Mouse (Mus musculus): Measurements from ENCODE around the gene Cd248.

Gene Cd248

GRCm38 (mm10) chr19:5093481-5094242, 25.8 kb downstream of the Cd248 start:
- in situ Hi-C loops (cut with MboI; ENCODE audit: low pct_unique_long_range_greater_than_20kb in 1 of 2, low sequenced_read_pairs in 2 of 2, unreplicated experiment in 1 of 2) = loop anchor here in 1 of 2 experiments (10.0 kb wide), 1 partner anchor 51 kb away; no protein-coding TSS in a partner anchor

DNA sequence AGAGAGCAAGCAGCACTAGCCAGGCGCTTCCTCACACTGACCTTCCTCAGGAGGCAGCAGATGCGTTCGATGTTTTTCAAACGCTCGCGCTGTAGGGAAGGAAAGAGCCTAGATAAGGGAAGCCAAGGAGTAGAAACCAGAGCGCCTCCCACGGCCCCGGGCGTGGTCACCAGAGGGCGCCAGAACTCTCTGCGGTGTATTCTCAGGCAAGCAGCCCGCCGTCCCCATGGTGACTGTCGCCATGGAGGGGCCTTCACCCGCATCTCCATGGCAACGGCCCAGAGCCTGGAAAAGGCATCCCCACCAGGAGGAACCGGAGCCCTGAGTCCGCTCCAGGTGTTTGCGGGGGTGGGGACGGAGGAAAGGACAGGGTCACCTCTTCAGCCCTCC, 26.4 kb downstream of the Cd248 start:
- in situ Hi-C loops (cut with MboI; ENCODE audit: low pct_unique_long_range_greater_than_20kb in 1 of 2, low sequenced_read_pairs in 2 of 2, unreplicated experiment in 1 of 2) = loop anchor here in 1 of 2 experiments (10.0 kb wide), 1 partner anchor 51 kb away; no protein-coding TSS in a partner anchor

GRCm38 (mm10) chr19:5094746-5095417, 27.0 kb downstream of the Cd248 start:
- in situ Hi-C loops (cut with MboI; ENCODE audit: low pct_unique_long_range_greater_than_20kb in 1 of 2, low sequenced_read_pairs in 2 of 2, unreplicated experiment in 1 of 2) = loop anchor here in 1 of 2 experiments (10.0 kb wide), 1 partner anchor 50 kb away; no protein-coding TSS in a partner anchor

DNA sequence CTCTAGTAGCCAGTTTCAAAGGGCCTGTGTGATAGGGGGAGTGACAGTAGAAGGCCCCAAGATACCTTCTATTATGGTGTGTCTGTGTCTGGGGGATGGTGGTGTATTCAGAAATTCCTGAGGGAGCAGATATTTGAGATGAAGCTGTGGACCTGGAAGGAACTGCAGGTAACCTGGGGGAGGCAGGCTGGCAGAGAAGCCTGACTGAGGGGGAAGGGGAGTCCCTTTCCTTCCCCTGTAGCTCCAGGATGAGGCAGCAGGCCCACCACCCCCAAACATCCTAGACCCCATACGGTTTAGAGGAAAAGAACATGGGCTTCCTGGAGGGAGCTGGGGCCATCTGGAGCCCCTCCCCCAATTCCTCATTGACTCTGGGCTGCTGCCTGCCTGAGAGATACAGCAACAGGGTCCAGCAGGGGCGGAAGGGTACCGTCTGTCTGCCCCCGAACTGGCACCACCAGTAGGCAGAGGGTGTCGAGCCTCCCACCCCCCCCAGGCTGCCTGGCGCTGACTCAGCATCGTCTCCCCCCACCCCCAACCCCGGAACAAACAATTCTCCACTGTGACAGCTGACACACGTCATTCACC, 28.1 kb downstream of the Cd248 start:
- in situ Hi-C loops (cut with MboI; ENCODE audit: low pct_unique_long_range_greater_than_20kb in 1 of 2, low sequenced_read_pairs in 2 of 2, unreplicated experiment in 1 of 2) = loop anchor here in 1 of 2 experiments (10.0 kb wide), 1 partner anchor 49 kb away; no protein-coding TSS in a partner anchor

GRCm38 (mm10) chr19:5097521-5098362, 29.9 kb downstream of the Cd248 start:
- in situ Hi-C loops (cut with MboI; ENCODE audit: low pct_unique_long_range_greater_than_20kb in 1 of 2, low sequenced_read_pairs in 2 of 2, unreplicated experiment in 1 of 2) = loop anchor here in 1 of 2 experiments (10.0 kb wide), 1 partner anchor 47 kb away; no protein-coding TSS in a partner anchor

DNA sequence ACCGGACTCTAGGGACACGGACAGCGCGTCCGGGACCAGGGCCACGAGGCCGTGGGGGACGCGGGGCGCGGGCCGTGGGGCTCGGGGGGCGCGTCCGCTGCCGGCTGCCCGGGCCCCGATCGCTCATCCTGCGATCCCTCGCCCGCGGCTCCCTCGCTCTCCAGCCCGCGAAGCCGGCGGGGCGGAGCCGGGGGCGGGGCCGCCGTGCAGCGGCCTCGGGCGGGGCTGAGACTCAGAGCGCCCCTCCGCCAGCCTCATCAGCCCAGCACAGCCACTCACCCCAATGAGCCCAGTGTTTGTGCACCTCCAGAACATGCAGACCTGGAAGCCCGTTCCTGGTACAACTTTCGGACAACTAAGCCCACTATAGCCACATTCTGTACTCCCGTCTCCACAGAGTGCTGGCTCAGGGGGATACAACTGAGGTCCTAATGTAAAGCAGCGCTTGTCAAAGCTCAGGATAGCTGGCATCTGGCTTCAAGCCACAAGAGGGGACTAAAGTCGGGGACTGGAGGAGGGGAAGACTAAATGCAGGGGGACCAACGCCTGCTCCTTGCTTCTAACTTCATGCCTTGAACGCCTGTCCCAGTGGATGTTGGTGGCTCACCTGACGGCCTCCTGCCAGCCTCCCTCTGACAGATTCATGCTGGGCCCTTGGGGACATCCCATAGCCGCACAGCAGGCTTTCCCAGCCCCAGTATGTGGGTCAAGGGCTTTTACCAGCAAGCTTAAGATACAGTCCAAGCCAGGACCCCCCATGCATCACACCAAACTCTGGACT, 30.7 kb downstream of the Cd248 start, which contains the start of gene Cnih2:
TSS of gene Cnih2 (minus strand) at position 159 of the 781 bp plus-strand sequence.
- in situ Hi-C loops (cut with MboI; ENCODE audit: low pct_unique_long_range_greater_than_20kb in 1 of 2, low sequenced_read_pairs in 2 of 2, unreplicated experiment in 1 of 2) = loop anchor here in 1 of 2 experiments (10.0 kb wide), 1 partner anchor 46 kb away; no protein-coding TSS in a partner anchor

DNA sequence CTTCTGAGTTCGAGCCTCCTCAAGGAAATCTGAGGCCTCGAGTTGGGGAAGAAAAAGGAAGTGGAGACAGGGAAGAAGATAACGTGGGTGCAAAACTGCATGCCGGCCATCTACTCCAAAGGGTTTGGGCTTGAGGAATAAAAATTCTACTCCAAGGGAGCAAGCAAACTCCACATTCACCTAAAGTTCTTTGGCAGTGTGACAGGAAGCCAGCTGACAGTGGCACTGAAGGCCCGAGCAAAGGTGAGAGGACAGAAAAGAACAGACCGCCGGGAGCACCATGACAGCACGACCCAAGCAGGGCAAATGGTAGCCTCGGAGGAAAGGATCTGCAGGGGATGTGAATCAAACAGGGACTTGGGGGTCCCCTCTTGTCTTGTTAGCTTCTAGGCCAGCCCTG, 38.2 kb downstream of the Cd248 start:
- in situ Hi-C loops (cut with MboI; ENCODE audit: low pct_unique_long_range_greater_than_20kb in 1 of 2, low sequenced_read_pairs in 2 of 2, unreplicated experiment in 1 of 2) = no loop called here

- in situ Hi-C loops (cut with MboI; ENCODE audit: low pct_unique_long_range_greater_than_20kb in 1 of 2, low sequenced_read_pairs in 2 of 2, unreplicated experiment in 1 of 2) = no loop called here
Observed at GRCm38 (mm10) chr19:5106731-5107191, 38.9 kb downstream of the Cd248 start, which contains the start of gene Rab1b. Rab1b (minus strand) TSS chr19:5107072.

DNA sequence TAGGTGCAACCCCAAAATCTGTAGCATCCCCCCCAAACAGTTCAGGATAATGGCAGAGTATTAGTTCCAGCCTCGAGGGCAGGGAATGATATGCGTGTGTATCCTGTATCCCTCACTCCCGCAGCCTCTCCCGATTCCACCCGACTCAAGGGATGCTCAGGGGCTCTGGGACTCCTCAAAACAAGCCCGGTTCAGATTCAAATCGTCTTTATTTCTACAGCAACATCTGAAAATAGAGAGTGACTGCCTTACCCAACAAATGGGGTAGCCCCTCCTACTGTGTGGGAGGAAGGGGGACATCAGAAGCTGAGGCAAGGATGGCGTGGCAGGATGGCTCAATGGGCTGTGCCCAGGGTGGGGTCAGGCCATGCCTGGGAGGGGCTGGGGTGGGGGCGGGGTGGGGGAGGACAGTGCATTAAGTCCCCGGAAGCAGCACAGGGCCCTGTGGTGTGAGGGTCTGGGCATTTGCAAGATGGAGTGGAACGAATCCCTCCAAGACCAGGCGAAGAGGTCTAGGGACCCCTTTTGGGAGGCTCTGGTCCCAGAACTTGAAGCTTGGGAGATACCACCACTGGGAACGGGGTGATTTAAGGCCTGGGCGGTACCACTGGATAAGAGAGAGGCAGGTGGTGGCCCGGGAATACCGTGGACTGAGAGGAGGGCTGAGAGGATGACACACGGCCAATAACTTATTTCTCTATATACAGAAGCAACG, 39.8 kb downstream of the Cd248 start:
- in situ Hi-C loops (cut with MboI; ENCODE audit: low pct_unique_long_range_greater_than_20kb in 1 of 2, low sequenced_read_pairs in 2 of 2, unreplicated experiment in 1 of 2) = no loop called here

- in situ Hi-C loops (cut with MboI; ENCODE audit: low pct_unique_long_range_greater_than_20kb in 1 of 2, low sequenced_read_pairs in 2 of 2, unreplicated experiment in 1 of 2) = no loop called here
Observed at GRCm38 (mm10) chr19:5108271-5108575, 40.3 kb downstream of the Cd248 start.

GRCm38 (mm10) chr19:5108702-5109101, 40.8 kb downstream of the Cd248 start:
- in situ Hi-C loops (cut with MboI; ENCODE audit: low pct_unique_long_range_greater_than_20kb in 1 of 2, low sequenced_read_pairs in 2 of 2, unreplicated experiment in 1 of 2) = no loop called here

- in situ Hi-C loops (cut with MboI; ENCODE audit: low pct_unique_long_range_greater_than_20kb in 1 of 2, low sequenced_read_pairs in 2 of 2, unreplicated experiment in 1 of 2) = no loop called here
Observed at GRCm38 (mm10) chr19:5109659-5110453, 42.0 kb downstream of the Cd248 start.

DNA sequence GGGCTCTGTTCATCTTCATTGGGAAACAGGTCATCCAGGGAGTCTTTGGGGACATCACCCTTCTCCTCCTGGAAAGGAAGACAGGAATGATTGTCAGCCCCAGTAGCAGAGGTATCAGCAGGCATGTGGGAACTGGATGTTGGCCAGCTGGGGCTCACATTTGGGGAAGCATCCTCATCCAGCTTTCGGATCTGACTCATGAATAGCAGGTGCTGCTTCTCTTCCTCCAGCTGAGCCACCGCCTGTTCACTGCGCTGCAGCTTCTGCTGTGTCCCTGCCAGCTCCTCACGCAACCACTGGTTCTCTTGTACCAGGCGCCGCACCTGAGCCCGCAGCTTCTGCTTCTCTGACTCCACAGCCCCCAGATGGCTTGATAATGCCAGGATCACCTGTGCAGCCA, 45.9 kb downstream of the Cd248 start:
- in situ Hi-C loops (cut with MboI; ENCODE audit: low pct_unique_long_range_greater_than_20kb in 1 of 2, low sequenced_read_pairs in 2 of 2, unreplicated experiment in 1 of 2) = no loop called here

GRCm38 (mm10) chr19:5117494-5118383, 49.9 kb downstream of the Cd248 start:
- in situ Hi-C loops (cut with MboI; ENCODE audit: low pct_unique_long_range_greater_than_20kb in 1 of 2, low sequenced_read_pairs in 2 of 2, unreplicated experiment in 1 of 2) = no loop called here

GRCm38 (mm10) chr19:5118384-5118698, 50.5 kb downstream of the Cd248 start, which contains the start of gene Klc2:
Klc2 (minus strand) TSS chr19:5118560.
- in situ Hi-C loops (cut with MboI; ENCODE audit: low pct_unique_long_range_greater_than_20kb in 1 of 2, low sequenced_read_pairs in 2 of 2, unreplicated experiment in 1 of 2) = no loop called here

All from mouse embryonic stem cell (cell line).